Mouse (Mus musculus) megakaryocyte, adult 5-6 weeks (primary cell): ENCODE results near the gene Gm7271. TPM values are rescaled to one million over a fixed set of nuclear protein-coding genes. Genes with fewer than 3 reads are reported as not detected.

Experiments used
- ATAC-seq: 2 replicates; pipeline ENCODE4 v1.8.0; 2016; ENCODE audit warnings: mild to moderate bottlenecking, inconsistent platforms; ENCODE audit not compliant: poor library complexity, severe bottlenecking
- total RNA-seq, 2 experiments: library from RNA; stranded (forward) in 1 of 2; stranded (reverse) in 1 of 2; fragments of 153-499, 151-499 nt in 1 of 2; fragments of 221-1000, 200-1000 nt in 1 of 2; gene quantifications; 2 replicates each; pipeline versions ENCODE4 v1.2.3 to v1.2.4; 2015 to 2017

The Gm7271 gene
- total RNA-seq (2015) = not detected in 2 replicates
- total RNA-seq (2017) = not detected in 2 replicates

DNA sequence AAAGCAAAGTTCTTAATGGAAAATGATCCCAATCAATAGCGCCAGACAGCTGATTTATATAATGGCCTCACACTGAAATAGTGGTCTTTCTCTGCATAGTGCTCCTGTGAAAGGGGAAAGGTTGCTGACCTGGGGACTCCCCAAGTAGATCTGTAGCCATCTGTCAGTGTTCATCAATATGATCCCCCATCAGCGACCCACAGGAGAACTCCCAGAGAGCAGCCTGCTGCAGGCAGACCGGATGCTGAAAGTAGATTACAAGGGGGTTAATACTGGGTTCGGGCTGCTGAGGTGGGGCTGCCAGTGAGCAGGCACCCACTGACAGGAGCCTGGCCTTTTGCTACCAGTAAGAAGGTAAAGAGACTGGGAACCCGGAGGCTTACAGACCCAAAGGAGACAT is at the start of gene Gm7271:
Gene Gm7271 (plus strand): TSS at position 230 of the 400 bp plus-strand sequence.
- ATAC-seq = no peak

DNA sequence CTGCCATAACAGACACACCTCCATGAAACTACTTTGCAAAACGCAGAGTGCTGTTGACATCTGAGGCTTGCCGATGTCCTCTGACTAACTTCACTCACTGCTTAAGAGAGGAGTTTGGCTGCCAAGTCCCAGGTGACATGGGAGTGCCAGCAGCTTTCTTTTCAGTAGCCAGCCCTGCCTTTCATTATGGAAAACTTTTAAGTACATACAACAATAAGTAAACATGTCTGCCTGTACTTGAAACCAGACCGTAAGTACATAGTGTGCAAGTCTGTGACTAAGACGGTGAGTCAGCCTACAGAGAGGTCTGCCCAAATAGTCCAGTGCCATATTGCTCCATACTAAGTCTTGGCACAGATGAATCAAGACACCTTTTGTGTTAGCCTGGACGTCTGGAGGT is 46.7 kb upstream of the Gm7271 start:
- no peak for ATAC-seq

DNA sequence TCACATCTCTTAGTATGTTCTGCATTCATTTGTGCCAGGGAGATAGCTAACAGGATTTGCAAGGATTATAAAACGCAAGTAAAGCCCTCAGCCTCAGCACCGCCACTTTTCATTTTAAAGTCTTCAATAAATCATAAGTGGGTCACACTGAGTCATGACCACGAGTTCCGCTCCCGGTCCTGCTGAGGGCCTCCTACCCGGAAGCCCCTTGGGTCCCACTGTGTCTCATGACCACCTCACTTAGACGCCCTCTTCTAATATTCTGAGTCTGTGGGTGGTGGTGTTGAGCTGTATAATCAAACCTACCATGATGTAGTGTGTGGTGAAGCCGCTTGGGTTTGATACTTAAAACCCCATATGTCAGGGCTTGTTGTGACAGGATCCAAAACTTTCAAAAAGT is 46.1 kb upstream of the Gm7271 start:
- no peak for ATAC-seq

DNA sequence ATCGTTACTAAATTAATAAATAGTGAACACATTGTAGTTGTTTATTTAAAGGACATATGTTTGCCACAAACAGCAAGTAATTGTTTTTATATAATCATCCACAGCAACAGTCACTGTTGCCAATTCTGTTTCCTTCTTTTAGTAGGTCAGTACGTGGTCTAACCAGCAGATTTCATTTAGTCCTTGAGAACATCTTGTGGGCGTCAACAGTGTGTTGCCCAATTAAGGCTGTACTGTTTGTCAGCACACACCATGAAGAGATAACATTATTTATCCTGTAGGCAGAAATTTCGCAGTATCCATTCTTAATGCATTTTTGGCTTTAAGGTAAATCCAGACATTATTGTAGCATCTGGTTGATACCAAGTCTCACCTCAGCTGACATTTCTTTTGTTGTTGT is 42.4 kb upstream of the Gm7271 start:
- no peak for ATAC-seq

DNA sequence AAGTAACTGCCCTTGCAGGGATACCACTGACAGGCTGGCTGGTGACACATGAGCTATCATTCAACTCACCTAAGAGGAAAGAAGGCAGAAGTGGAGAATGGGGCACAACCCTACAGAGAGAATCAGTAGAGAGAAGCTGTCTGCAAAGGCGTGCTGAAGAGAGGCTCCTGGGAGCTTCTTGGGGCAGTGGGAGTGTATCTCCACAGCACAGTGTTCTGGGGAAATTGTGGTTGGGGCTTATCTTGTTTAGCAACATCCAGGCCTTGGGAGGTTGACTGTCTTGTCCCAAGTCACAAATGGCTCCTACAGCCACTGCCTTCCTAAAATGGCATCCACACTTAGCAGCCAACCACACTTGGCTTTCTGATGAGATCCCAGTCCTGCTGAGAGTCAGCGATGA is 8.9 kb upstream of the Gm7271 start:
- ATAC-seq = no peak

- no peak for ATAC-seq
Observed at GRCm38 (mm10) chr5:76476873-76477272, 7.0 kb upstream of the Gm7271 start.

- no peak for ATAC-seq
Observed at GRCm38 (mm10) chr5:76477764-76478163, 6.1 kb upstream of the Gm7271 start.

- no peak for ATAC-seq
Observed at GRCm38 (mm10) chr5:76495126-76495525, 11.3 kb downstream of the Gm7271 start.

- ATAC-seq = peak; percentile 59
Observed at GRCm38 (mm10) chr5:76522446-76522845, 38.6 kb downstream of the Gm7271 start.

DNA sequence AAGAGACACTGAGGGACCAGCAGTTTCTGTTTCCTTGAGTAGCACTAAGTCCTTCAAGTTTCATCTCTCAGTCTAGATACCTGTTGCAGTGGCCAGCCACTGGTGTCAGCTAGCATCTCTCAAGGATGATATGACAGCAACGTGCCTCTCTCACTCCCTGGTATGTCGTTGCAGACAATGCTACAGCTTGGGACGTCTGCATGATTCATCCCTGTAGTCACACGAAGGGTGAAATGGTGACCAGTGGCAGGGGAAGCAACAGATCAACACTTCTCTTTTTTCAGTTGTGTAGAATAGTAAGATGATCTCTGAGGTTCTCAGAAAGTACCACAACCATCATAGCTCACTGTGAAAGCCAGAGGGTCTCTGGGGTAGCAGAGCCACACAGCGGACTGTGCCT is 40.8 kb downstream of the Gm7271 start:
- ATAC-seq = peak; percentile 52

DNA sequence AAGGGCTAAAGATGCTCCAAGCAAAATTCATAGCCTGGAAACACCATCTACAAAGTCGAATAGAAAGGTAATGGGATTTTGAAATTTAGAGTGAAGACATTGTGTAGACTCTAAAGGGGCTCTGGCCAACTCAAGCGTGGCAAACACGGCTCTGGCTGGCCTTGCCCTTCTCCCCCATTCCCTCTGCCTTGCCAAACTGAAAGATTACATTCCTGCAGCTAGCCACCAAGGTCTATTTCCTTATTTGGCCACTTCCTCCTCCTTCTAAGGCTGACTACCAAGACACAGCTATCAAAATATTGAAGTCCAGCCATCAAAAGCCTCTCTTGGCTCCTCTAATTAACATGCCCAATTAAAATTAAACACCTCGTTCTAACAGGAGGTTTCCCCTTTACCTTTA is 41.2 kb downstream of the Gm7271 start:
- ATAC-seq = 0 out of 2 replicates have a peak, but pooled peaks have one; percentile 20

GRCm38 (mm10) chr5:76525829-76526228 is 42.0 kb downstream of the Gm7271 start:
- peak; percentile 22 for ATAC-seq

DNA sequence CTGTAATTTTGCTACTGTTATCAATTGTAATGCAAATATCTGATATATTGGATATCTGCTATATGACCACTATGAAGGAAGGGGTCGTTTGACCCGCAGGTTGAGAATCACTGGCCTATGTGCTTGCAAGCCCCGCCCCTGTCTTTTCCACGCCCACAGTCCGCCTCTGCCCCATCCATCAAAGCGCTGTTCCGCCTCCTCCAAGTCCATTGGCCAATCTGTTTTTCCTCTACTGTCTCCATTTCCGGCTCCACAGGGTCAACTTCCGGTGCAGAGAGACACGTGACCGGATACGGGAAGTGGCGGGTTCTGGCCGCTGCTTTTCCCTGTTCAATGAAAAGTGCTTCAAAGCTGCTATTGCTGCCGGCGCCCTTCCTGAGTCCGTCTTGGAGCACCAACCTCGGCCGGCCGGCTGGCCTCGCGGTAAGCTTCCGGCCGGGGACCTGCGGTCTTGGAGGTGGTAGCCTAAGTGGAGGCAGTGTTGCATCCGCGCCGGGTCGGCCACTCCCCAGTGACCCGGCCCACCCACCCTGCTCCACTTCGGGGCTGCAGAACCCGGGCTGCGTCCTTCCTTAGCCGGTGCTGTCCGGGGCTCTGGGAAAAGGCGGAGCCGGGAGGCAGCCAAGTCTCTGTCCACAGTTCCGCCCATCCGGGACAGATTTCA is 45.3 kb downstream of the Gm7271 start, which contains the start of gene Exoc1:
Gene Exoc1 (plus strand): TSS at position 272 of the 664 bp plus-strand sequence.
- ATAC-seq = peak; percentile 87

GRCm38 (mm10) chr5:76529704-76530066 is 45.8 kb downstream of the Gm7271 start:
- no peak for ATAC-seq

DNA sequence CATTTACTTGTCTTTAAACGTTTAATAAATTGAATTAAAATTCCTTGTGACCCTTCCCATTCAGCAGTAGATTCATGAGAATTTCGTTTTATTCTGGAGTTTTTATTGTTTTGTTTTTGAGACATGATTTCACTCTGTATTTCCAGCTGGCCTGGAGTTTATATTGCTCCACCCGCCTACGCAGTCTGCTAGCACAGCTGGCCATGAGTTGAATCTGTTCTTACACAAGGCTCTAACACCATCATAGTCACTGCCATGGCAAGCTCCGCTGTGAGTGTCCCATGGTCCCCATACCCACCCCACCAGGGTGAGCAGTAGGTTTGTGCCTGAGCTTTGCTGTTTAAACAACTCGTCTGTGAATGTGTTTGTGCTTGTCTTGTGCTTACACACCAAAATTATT is 49.3 kb downstream of the Gm7271 start:
- no peak for ATAC-seq

- ATAC-seq = no peak
Observed at GRCm38 (mm10) chr5:76536231-76536630, 52.4 kb downstream of the Gm7271 start.

- no peak for ATAC-seq
Observed at GRCm38 (mm10) chr5:76537578-76537977, 53.7 kb downstream of the Gm7271 start.

DNA sequence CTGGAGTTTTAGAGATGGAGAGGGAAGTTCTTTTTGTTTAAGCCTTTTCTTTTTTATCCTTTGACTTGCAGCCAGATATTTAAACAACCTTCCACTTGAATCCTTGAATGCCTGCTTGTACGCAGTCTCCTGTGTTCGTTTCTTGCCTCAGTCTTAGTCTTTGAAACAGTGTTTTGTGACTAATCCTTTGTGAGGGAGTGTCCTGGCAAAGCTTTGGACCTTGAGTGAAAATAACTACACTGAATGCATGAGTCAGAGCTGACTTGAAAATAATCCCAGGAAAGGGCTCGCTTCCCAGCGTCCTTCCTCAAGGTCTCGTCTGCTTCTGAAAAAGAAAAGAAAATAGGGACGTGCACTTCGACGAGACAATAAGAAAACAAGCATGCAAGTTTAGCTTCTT is 56.3 kb downstream of the Gm7271 start:
- no peak for ATAC-seq

GRCm38 (mm10) chr5:76540842-76541241 is 57.0 kb downstream of the Gm7271 start:
- ATAC-seq = no peak

GRCm38 (mm10) chr5:76543200-76543599 is 59.4 kb downstream of the Gm7271 start:
- no peak for ATAC-seq

GRCm38 (mm10) chr5:76550426-76550825 is 66.6 kb downstream of the Gm7271 start:
- no peak for ATAC-seq

- ATAC-seq = peak; percentile 100
Observed at GRCm38 (mm10) chr5:76565321-76565720, 81.5 kb downstream of the Gm7271 start.
